Mouse (Mus musculus) hindlimb bud, embryonic 11.5 days (tissue): ENCODE results near the gene Ric8b.

Experiments
- DNase-seq: peaks from one replicate; pipeline ENCODE4 v3.0.0-alpha.2; 2012; ENCODE audit warnings: low read depth, low spot score; ENCODE audit errors: extremely low spot score

Ric8b gene

DNA sequence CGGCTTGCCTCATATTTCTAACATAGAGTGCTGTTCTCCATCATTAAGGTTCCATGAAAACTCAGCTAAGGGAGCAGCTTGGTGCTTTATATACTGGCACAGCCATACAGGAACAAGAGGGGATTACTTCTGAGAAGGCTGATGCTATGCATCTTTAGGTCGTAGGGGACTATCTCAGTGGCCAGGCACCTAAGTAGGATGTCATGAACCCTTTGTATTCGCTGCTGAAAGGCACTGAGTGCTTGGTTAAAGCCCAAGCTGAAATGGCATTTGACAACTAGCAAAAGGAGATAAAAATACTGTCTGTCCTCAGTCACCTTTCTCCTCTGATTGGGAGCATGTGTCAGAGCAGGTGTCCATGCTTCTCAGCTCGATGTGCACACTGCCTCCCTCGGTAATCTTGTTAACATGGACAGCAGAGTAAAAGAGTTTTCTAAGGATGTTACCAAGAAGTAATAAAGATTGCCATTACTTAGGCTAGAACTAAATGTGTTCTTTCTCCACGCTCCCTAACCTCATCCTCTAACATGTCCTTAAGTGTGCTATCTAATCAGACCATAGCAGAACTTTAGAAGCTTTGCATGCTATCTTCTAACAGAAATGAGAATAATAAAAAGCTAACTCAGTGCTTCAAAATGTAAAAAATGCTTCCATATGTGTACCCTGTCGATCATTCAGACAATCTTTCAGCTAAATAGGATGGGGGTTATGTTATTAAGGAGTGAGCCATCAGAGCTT lies 89.3 kb downstream of the Ric8b start:
- DNase-seq = no peak

- no peak for DNase-seq
Measured at GRCm38 (mm10) chr10:85007861-85008840, 90.7 kb downstream of the Ric8b start.

DNA sequence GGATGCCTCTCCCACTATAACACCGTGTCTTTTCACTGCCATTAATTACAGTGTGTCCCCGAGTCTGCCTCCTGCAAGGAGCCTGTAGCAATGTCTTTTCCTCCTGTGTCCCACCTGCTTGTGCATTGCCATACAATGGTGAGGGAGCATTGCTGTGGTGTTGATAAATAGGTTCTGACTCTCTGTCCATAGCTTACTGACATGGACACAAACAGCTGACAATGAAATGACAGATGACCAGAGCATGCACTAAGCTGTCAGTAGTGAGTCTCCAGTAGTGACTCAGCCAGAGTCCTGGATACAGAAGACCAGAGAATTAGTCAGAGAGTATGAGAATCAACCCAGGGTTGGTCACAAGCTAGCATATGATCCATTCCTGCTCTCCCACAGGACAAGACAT lies 93.7 kb downstream of the Ric8b start:
- no peak for DNase-seq

GRCm38 (mm10) chr10:85013464-85013863 lies 96.0 kb downstream of the Ric8b start:
- DNase-seq = no peak

DNA sequence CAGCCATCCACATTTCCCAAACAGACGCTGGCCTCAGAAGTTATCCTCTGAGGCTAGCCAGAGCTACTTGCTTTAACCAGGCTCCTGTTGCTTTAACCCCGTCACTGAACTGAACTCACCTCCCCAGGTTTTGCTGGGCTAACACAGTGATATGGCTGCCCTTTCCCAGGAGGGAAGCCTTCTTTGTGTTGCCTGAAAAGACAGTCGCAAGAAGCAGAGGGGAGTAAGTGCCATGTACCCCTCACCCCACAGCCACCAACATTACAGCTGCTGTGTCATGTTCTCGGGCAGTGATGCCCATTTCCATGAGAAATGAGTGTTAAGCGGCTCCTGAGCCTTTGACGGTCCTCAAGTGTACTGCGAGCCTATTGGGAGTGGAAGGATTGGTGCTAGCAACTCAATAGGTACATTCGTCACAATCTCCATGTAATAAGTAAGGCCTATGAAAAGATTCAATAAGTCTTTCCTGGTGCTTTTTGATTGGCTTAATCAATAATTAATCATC lies 96.6 kb downstream of the Ric8b start:
- DNase-seq = no peak

- no peak for DNase-seq
Measured at GRCm38 (mm10) chr10:85014456-85014976, 97.1 kb downstream of the Ric8b start.

DNA sequence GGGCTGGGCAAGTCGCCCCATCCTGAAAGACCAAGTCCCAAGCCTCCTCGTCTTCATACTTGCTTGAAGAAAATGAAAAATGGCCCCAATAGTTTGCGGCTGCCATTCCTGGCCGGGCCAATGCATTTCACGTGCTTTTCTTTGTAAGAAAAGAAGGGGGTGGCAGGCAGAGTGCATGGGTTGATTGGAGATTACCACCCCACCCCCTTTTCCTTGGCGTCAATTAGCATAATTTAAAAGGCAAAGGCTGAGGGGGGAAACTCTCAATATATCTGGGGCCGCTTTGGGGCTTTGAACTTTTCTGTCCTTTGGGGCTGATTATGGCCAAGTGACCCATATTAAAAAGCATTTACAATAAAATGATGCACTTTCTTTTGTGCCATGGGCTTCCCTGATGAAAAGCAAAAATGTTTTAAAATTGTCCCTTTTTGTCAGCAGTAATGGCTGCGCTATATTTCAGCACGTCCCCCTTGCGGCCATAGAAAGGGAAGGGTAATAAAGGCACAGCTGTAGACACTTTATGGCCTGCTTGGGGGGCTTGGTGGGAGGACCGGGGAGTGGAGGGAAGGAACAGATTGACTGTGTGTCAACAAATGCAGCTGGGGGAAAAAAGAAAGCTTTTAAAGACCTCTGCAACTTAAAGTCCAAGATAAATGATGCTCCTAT lies 105.4 kb downstream of the Ric8b start:
- DNase-seq = no peak

GRCm38 (mm10) chr10:85023313-85023666 lies 105.9 kb downstream of the Ric8b start:
- no peak for DNase-seq

DNA sequence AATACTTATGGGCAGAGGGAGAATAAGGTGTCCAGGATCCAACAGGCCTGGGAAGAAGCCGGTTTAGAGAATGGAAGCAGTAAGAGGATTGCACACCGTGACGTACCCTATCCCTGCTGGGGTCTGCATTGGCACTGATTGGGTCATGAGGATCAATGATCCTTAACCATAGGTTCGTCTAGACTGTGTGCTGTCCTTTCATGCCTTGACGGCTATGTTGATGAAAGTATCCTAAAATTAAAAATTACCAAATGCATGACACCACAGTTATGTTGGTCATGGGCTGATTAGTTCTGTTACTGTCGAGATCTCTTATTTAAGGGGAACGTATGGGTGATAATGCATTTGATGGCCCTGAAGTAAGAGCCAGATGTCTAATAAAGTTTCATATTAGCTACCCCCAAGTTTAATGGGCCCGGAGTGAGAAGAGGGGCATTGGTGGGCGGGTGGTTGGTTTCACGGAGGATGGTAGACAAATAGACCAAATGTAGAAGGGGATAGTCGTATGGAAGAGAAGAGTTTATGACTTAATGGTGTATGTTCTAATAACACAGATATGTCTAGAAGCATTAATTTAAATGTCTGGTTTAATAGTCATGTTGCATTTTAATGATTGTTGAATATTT lies 108.5 kb downstream of the Ric8b start:
- no peak for DNase-seq

- DNase-seq = no peak
Measured at GRCm38 (mm10) chr10:85027619-85028175, 110.3 kb downstream of the Ric8b start.

DNA sequence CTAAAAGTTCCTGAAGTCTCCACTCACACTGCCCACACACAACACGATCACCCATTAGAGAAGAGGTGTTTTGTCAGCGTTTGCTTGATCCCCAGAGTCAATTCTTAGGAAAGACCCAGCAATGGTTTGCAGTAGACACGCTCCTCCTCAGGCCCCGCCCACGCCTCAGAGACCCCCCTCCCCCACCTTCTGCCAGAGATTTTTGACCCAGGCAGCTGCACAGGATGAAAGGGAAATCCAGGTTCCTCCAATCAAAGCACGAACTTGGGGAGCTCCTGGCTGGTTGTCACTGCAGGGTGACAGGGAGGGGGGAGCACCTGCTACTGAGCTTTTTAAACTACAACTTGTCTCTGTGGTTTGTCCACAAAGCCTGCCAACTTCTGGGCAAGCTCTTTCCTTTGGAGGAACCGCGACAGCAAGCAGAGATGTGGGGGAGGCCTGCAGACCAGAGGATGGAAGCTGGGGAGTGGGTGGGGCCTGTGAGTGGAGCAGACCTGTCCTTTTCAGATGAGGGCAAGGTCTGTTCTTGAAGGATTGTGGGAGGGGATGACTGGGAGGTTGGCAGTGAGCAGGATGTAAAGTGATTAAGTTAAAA lies 117.8 kb downstream of the Ric8b start:
- DNase-seq = no peak

DNA sequence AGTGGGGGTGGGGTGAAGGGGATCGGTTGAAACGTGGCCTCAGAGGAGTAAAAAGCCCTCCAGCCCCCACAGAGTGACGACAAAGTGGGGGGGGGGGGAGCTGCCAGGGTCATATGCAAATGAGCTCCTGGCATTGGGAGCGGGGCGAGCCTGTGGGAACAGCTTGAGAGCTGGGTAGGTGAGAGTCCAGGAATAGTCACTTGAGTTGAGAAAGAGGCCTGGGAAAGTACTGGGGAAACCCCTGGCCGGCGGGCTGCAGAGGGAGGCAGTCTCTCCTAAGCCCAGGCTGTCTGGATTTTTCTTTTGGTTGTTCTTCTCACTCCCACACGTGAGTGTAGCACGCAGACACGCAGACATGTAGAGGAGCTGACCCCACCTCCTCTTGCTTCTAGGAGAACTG lies 120.7 kb downstream of the Ric8b start:
- DNase-seq = no peak

GRCm38 (mm10) chr10:85038852-85039251 lies 121.4 kb downstream of the Ric8b start:
- no peak for DNase-seq

- no peak for DNase-seq
Measured at GRCm38 (mm10) chr10:85044191-85044711, 126.8 kb downstream of the Ric8b start.

DNA sequence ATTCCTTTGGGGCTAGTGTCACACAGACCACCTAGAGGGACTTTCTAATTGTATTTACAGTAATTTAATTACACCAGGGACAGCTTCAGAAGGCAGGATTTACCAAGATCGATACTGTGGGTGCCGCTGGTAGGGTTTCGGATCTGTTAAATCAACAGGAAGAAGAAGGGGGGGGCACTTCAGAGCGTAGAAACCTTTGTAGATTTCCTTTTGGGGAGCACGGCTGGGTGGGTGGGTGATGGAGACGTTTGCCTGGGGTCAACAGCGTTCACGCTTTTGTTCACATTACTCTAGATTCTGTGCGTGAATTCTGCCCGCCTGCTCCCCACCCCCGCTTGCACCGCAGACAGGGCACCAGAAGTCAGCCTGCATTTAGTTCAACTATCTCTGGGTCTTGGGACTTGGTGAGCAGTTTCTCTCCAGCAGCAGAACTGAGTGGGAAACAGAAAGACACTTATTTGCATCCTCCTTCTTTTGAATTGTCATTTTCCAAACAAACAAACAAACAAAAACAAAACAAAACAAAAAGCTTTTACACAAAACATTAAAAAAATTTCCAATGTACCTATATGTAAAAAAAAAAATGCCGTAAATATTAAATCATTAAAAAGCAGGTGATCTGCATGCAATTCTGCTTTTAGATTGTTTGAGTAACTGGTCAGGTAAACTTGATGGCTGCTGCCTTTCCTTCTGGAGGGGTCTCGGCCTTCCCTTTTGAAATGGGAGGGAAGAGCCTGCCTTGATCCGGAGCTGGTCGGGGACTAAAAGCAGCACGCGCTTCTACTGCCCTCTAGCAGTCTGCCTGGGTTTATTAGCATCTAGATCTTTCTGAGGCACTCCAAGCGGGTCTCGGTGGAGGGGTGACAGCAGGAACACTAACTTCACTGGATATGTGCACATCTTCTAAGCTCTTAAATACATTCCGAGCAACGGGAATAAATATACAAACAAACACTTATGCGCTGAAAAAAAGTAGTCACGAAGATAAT lies 127.6 kb downstream of the Ric8b start:
- no peak for DNase-seq

- DNase-seq = no peak
Measured at GRCm38 (mm10) chr10:85046585-85046984, 129.2 kb downstream of the Ric8b start.

DNA sequence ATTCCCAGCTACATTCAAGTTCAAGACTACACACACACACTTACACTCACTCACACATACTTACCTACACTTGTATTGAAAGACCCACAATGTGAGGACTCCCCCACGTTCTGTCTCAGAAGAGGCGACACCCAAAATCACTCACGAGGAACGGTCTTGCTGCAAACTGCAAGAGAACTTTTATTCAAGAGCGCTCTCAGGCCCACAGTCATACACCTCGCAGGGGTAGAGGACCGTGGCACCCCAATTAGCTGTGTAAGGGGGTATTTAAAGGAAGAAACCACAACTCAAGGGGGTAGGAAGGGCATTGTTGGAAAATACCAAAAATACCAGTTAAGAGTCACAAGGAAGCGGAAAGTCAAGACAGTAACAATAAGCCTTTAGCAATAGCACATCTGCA lies 130.6 kb downstream of the Ric8b start:
- DNase-seq = no peak

DNA sequence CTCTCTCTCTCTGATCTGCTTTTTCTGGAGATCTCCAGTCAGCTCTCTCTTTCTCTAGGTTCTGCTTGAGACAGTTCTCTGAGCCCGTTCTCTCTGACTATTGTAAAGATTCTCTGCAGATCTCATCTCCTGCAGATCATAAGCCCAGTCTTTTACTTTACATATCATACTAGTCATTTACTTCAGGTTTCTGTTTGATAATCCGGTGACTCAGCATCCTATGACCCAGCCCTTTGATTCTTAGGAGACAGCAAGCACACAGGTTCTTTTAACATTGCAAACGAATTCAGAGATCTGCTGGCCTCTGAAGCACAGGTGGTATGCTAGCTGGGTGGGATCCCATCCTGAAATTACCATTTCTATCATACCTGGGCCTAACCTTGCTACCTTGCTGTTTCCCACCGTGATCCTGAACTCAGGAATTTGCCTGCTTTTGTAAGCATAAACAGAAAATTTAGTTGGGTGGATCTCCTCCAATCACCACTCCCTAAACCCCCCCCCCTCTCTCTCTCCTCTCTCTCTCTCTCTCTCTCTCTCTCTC lies 133.3 kb downstream of the Ric8b start:
- DNase-seq = no peak
